Mouse (Mus musculus): Measurements from ENCODE around the gene Pax9. TPM values are rescaled to one million over a fixed set of nuclear protein-coding genes. Genes with fewer than 3 reads are reported as not detected.

Gene Pax9
- polyA plus RNA-seq, 1 experiment from 2014 or later = 0.08 TPM

DNA sequence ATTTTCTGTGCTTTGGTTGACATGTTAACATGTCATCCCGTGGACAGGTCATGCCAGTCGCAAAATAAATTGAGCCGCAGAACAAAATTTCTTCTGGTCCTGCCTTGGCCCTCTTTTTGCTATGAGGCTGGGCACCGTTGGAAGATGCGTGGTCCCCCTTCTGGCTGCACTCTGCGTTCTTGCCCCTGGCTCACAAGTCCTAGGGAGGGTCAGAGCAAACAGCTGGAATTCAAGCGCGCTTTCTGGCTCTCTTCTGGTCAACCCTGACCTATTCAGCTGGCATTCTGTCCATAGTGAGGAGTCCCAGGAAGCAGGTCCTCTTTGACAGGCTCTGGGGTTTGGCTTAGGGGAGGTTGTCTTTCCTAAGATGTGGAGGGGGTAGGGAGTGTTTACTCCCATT is 2.6 kb upstream of the Pax9 start:
- WGBS = 1% methylated on average over 8 of the region's 8 CpGs
- no peak overlapping the region for H3K4me3 ChIP-seq (ENCODE audit: low read depth, low read length)
- H3K4me1 ChIP-seq (ENCODE audit: control insufficient read depth, insufficient read depth, low read length) = peaks cover 4% of the 10 kb centered on the region; the same call in 1 of the 2 replicates
- no peak overlapping the region for H3K9ac ChIP-seq (ENCODE audit: low read length)
- no peaks in the 10 kb centered on the region for H3K36me3 ChIP-seq (ENCODE audit: control insufficient read depth, insufficient read depth, low read length)
- H3K27ac ChIP-seq (ENCODE audit: low read depth, low read length) = no peak overlapping the region
- DNase-seq (ENCODE audit: low spot score, missing footprints) (peak; percentile 95), ATAC-seq (ENCODE audit: low FRiP score) (no peak)
- H3K4me2 ChIP-seq = no peak overlapping the region
- no peaks in the 10 kb centered on the region; the same call in 1 of the 2 replicates for H3K9me3 ChIP-seq (ENCODE audit: control insufficient read depth, low read length)
- H3K27me3 ChIP-seq (ENCODE audit: control insufficient read depth, insufficient read depth, low read length) = peaks cover 96% of the 10 kb centered on the region

DNA sequence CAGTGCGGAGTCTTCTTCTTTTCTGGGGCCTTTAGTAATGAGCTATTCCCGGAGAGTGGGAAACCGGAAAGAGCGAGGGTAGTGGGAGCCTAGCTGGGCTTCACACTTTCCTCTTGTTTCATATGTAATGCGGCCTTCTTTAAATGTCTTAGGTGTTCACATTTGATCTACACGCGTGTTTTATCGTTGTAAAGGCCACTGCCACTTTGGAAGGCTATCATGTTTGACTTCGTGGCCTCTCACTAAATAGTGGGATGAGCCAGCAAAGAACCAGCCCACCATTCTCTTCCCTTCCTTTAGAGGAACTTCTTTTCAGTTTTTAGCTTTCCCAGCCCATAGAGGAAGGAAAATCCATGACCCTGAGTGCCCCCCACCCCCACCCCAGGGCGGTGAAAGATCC is 2.2 kb upstream of the Pax9 start:
- Histone ChIP-seq H3K4me3 (ENCODE audit: low read depth, low read length) (no peak overlapping the region), H3K9ac (ENCODE audit: low read length) (no peak overlapping the region), H3K4me2 (no peak overlapping the region), H3K27me3 (ENCODE audit: control insufficient read depth, insufficient read depth, low read length) (peaks cover 96% of the 10 kb centered on the region), H3K4me1 (ENCODE audit: control insufficient read depth, insufficient read depth, low read length) (peaks cover 4% of the 10 kb centered on the region; the same call in 1 of the 2 replicates), H3K36me3 (ENCODE audit: control insufficient read depth, insufficient read depth, low read length) (no peaks in the 10 kb centered on the region), H3K9me3 (ENCODE audit: control insufficient read depth, low read length) (no peaks in the 10 kb centered on the region; the same call in 1 of the 2 replicates), H3K27ac (ENCODE audit: low read depth, low read length) (no peak overlapping the region)
- WGBS = 3% methylated on average over 10 of the region's 10 CpGs
- ATAC-seq (ENCODE audit: low FRiP score) (no peak), DNase-seq (ENCODE audit: low spot score, missing footprints) (peak; percentile 92)

DNA sequence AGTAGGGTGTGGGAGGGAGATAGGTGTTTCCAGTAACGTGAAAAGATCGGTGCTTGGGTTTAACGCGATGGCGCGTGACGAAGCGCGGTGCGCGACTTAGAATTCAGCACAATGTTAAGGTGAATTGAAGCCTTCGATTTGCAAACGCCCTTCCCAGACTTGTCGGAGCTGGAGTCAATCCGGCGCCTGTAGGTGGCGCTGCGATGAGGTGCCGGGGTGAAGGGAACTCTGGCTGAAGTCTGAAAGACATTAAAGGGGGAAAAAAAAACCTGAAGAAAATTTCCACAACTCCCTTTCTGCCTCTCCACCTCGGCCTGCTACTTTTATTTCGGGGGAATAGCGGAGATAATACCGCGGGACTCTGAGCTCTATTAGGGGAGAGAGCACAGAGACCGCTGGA is 1.8 kb upstream of the Pax9 start:
- ATAC-seq (ENCODE audit: low FRiP score) (no peak), DNase-seq (ENCODE audit: low spot score, missing footprints) (peak; percentile 98)
- no peaks in the 10 kb centered on the region; the same call in 1 of the 2 replicates for H3K9me3 ChIP-seq (ENCODE audit: control insufficient read depth, low read length)
- H3K4me3 ChIP-seq (ENCODE audit: low read depth, low read length) = no peak overlapping the region
- H3K36me3 ChIP-seq (ENCODE audit: control insufficient read depth, insufficient read depth, low read length) = no peaks in the 10 kb centered on the region
- H3K27ac ChIP-seq (ENCODE audit: low read depth, low read length) = no peak overlapping the region
- under 1% methylated on average over 25 of the region's 25 CpGs for WGBS
- H3K27me3 ChIP-seq (ENCODE audit: control insufficient read depth, insufficient read depth, low read length) = peaks cover 97% of the 10 kb centered on the region
- H3K4me2 ChIP-seq = no peak overlapping the region
- H3K9ac ChIP-seq (ENCODE audit: low read length) = no peak overlapping the region
- peaks cover 4% of the 10 kb centered on the region; the same call in 1 of the 2 replicates for H3K4me1 ChIP-seq (ENCODE audit: control insufficient read depth, insufficient read depth, low read length)

DNA sequence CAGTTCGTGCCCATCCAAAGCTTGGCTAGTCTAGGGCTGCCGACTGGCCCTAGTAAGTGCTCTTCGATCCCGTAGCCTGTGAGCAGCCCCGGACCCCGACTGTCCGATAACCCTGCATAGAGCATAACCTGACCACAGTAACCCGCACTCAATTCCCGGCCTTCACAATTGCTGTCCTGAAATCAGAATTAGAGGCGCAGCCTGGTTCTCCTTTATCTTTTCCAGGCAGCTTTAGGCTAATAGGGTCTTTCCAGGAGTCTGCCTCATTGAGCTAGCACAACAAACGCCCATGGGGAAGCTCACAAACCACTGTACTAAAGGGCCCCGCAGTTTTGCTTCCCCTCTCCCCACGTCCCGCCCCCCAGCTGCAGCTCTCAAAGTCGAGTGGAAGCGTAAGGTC is 1.2 kb upstream of the Pax9 start:
- ATAC-seq (ENCODE audit: low FRiP score) (no peak), DNase-seq (ENCODE audit: low spot score, missing footprints) (peak; percentile 95)
- 1% methylated on average over 16 of the region's 16 CpGs for WGBS
- no peak overlapping the region for H3K9ac ChIP-seq (ENCODE audit: low read length)
- no peaks in the 10 kb centered on the region; the same call in 1 of the 2 replicates for H3K9me3 ChIP-seq (ENCODE audit: control insufficient read depth, low read length)
- no peaks in the 10 kb centered on the region for H3K36me3 ChIP-seq (ENCODE audit: control insufficient read depth, insufficient read depth, low read length)
- no peak overlapping the region for H3K4me3 ChIP-seq (ENCODE audit: low read depth, low read length)
- H3K4me2 ChIP-seq = no peak overlapping the region
- H3K27me3 ChIP-seq (ENCODE audit: control insufficient read depth, insufficient read depth, low read length) = peaks cover 97% of the 10 kb centered on the region
- peaks cover 6% of the 10 kb centered on the region; the same call in 1 of the 2 replicates for H3K4me1 ChIP-seq (ENCODE audit: control insufficient read depth, insufficient read depth, low read length)
- H3K27ac ChIP-seq (ENCODE audit: low read depth, low read length) = no peak overlapping the region

DNA sequence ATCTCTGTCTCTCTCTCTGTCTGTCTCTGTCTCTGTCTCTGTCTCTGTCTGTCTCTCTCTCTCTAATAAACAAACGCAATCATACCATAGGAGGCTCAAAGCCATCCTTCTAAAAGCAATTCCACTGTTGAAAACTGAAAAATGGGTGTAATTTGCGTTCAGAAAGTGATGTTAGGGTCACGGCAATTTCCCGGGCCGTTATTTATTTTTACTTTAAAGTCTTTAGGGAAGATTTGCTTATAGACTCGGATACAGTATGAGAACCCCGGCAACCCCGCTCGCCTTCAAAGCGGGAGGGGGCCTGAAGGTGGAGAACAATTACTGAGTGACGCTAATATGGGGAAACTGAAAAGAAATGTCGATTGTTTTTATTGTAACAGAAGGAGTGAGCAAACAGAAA is 566 bp upstream of the Pax9 start:
- Histone ChIP-seq H3K9me3 (ENCODE audit: control insufficient read depth, low read length) (no peaks in the 10 kb centered on the region; the same call in 1 of the 2 replicates), H3K4me2 (peak overlapping the region; percentile 29; the same call in 1 of the 2 replicates), H3K4me3 (ENCODE audit: low read depth, low read length) (no peak overlapping the region), H3K36me3 (ENCODE audit: control insufficient read depth, insufficient read depth, low read length) (no peaks in the 10 kb centered on the region), H3K9ac (ENCODE audit: low read length) (no peak overlapping the region), H3K27me3 (ENCODE audit: control insufficient read depth, insufficient read depth, low read length) (peaks cover 98% of the 10 kb centered on the region), H3K4me1 (ENCODE audit: control insufficient read depth, insufficient read depth, low read length) (peaks cover 12% of the 10 kb centered on the region), H3K27ac (ENCODE audit: low read depth, low read length) (no peak overlapping the region)
- no peak for ATAC-seq (ENCODE audit: low FRiP score)
- WGBS = 2% methylated on average over 12 of the region's 12 CpGs
- peak; percentile 93 for DNase-seq (ENCODE audit: low spot score, missing footprints)

DNA sequence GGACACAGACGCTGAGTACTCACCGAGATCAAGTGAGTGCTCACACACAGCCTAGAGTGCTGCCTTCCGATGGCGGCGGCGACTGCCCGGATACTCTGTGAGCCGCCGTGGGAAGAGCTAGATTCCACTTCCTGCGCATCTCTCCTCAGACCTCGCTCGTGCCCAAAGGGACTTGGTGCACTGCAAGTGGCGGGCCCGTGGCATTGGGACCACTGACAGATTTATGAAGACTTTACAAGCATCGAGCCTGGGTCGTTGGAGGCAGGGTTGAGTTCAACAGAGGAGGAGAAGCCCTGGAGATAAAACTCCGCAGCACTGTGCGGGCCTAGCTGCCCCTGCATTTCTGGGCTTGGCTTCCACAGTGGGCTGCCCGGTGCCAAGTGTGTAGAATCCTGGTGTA is 969 bp downstream of the Pax9 start:
- no peak overlapping the region for H3K27ac ChIP-seq (ENCODE audit: low read depth, low read length)

DNA sequence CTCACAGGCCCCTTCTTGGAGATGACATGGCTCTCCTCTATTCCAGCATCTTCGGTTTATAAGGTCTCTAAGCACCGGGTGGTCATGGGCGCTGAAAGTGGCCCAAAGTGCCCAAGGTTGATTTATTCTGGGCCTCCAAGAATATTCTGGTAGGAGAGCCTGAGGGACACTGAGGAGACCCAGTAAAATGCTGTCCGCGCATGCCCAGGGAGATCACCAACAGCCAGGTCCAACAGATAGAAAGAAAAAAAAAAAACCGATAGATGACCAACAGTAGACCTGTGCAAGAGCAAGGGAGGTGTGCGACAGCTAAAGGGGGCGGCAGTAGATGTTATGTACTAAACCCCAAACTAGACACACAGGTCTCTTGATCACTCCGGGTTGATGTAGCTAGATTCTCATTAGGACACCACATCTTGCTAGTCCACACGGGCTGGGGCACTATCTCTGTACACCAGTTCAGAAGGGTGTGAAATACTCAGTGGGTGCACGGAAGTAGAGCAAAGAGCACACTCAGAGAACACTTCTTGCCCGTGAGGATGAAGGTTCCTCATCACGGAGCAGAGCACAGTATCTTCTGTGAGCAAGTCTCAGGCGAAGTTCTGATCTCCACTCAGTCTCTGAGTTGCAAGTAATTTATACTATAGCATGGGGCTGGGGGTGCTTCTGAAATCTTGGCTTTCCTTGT is 2.0 kb downstream of the Pax9 start:
- H3K9me3 ChIP-seq (ENCODE audit: control insufficient read depth, low read length) = no peaks in the 10 kb centered on the region
- DNase-seq (ENCODE audit: low spot score, missing footprints) = peak; percentile 95
- no peak overlapping the region for H3K4me3 ChIP-seq (ENCODE audit: low read depth, low read length)
- peaks cover 21% of the 10 kb centered on the region for H3K4me1 ChIP-seq (ENCODE audit: control insufficient read depth, insufficient read depth, low read length)
- no peak for ATAC-seq (ENCODE audit: low FRiP score)
- H3K4me2 ChIP-seq = no peak overlapping the region
- 2% methylated on average over 14 of the region's 14 CpGs for WGBS
- H3K36me3 ChIP-seq (ENCODE audit: control insufficient read depth, insufficient read depth, low read length) = no peaks in the 10 kb centered on the region
- no peak overlapping the region for H3K27ac ChIP-seq (ENCODE audit: low read depth, low read length)
- H3K9ac ChIP-seq (ENCODE audit: low read length) = no peak overlapping the region
- peaks cover 100% of the 10 kb centered on the region for H3K27me3 ChIP-seq (ENCODE audit: control insufficient read depth, insufficient read depth, low read length)

More for the DNA sequence above, 969 bp downstream of the Pax9 start:
- DNase-seq (ENCODE audit: low spot score, missing footprints) (peak; percentile 96), ATAC-seq (ENCODE audit: low FRiP score) (no peak)
- Histone ChIP-seq H3K4me1 (ENCODE audit: control insufficient read depth, insufficient read depth, low read length) (peaks cover 21% of the 10 kb centered on the region), H3K36me3 (ENCODE audit: control insufficient read depth, insufficient read depth, low read length) (no peaks in the 10 kb centered on the region), H3K9me3 (ENCODE audit: control insufficient read depth, low read length) (no peaks in the 10 kb centered on the region), H3K9ac (ENCODE audit: low read length) (no peak overlapping the region), H3K4me2 (no peak overlapping the region), H3K27me3 (ENCODE audit: control insufficient read depth, insufficient read depth, low read length) (peaks cover 100% of the 10 kb centered on the region), H3K4me3 (ENCODE audit: low read depth, low read length) (no peak overlapping the region)
- WGBS = 2% methylated on average over 19 of the region's 19 CpGs

DNA sequence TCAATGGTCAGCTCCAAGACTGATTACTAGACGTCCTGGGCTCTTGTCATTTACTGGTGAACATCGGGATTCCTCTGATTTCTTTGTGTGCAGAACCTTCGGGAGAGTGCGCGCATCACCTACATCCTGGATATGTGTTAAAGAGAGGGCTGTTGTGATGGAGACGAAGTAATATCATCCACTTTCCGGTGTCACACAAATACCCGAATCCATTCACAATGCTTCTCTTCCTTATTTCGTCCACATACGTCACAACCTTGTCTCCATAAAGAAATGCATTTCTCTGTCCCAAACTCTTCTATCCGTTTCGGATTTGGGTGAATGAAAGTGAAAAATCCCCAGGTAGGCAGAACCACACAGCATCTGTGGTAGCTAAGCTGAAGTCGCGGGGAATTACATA is 2.8 kb downstream of the Pax9 start:
- Histone ChIP-seq H3K4me3 (ENCODE audit: low read depth, low read length) (no peak overlapping the region), H3K9me3 (ENCODE audit: control insufficient read depth, low read length) (no peaks in the 10 kb centered on the region), H3K4me1 (ENCODE audit: control insufficient read depth, insufficient read depth, low read length) (peaks cover 21% of the 10 kb centered on the region), H3K27me3 (ENCODE audit: control insufficient read depth, insufficient read depth, low read length) (peaks cover 98% of the 10 kb centered on the region), H3K36me3 (ENCODE audit: control insufficient read depth, insufficient read depth, low read length) (no peaks in the 10 kb centered on the region), H3K27ac (ENCODE audit: low read depth, low read length) (no peak overlapping the region), H3K4me2 (no peak overlapping the region), H3K9ac (ENCODE audit: low read length) (no peak overlapping the region)
- 1% methylated on average over 14 of the region's 14 CpGs for WGBS
- ATAC-seq (ENCODE audit: low FRiP score) = no peak
- DNase-seq (ENCODE audit: low spot score, missing footprints) = peak; percentile 90

DNA sequence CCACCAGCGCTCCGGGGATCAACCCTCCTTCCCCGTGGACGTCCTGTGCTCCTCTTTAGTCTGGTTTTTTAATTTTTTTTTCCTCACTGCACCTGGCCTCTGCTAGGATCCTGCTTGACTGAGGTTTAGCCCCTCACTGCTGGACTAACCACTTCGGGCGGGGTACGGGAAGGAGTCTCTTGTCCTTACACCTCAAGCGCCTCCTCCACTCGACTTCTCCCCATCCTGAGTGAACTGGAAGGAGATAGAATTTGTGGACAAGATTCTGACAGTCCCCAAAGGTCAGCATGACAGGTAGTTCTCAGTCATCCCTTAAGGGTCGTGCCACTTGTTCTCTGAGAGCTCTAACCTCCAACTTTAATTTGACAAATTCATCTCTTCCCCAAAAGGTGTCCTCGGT is 3.4 kb downstream of the Pax9 start:
- WGBS = under 1% methylated on average over 11 of the region's 11 CpGs
- ATAC-seq (ENCODE audit: low FRiP score) (no peak), DNase-seq (ENCODE audit: low spot score, missing footprints) (peak; percentile 94)

More for the DNA sequence above, 3.4 kb downstream of the Pax9 start:
- Histone ChIP-seq H3K9me3 (ENCODE audit: control insufficient read depth, low read length) (no peaks in the 10 kb centered on the region), H3K4me2 (peak overlapping the region; percentile 39; the same call in 1 of the 2 replicates), H3K27me3 (ENCODE audit: control insufficient read depth, insufficient read depth, low read length) (peaks cover 98% of the 10 kb centered on the region), H3K36me3 (ENCODE audit: control insufficient read depth, insufficient read depth, low read length) (no peaks in the 10 kb centered on the region), H3K9ac (ENCODE audit: low read length) (no peak overlapping the region), H3K4me3 (ENCODE audit: low read depth, low read length) (no peak overlapping the region), H3K4me1 (ENCODE audit: control insufficient read depth, insufficient read depth, low read length) (peaks cover 21% of the 10 kb centered on the region), H3K27ac (ENCODE audit: low read depth, low read length) (no peak overlapping the region)

Measured in midbrain, embryonic 11.5 days (tissue).